Mouse (Mus musculus) cortical plate, adult 2 months (tissue): ENCODE results near the gene Smarcd3.

Source experiments
- CTCF ChIP-seq: fragments of 200-500 bp; IDR thresholded peaks from 2 replicates; pipeline ENCODE4 v1.5.1; 2011; ENCODE audit warnings: mild to moderate bottlenecking, control low read depth, low read length; ENCODE audit not compliant: insufficient read depth; ENCODE audit errors: extremely low read depth
- POLR2A ChIP-seq: fragments of 200-500 bp; IDR thresholded peaks from 2 replicates; pipeline ENCODE4 v1.6.1; 2011; ENCODE audit warnings: mild to moderate bottlenecking, low read length, control low read depth; ENCODE audit not compliant: insufficient read depth; ENCODE audit errors: extremely low read depth

DNA sequence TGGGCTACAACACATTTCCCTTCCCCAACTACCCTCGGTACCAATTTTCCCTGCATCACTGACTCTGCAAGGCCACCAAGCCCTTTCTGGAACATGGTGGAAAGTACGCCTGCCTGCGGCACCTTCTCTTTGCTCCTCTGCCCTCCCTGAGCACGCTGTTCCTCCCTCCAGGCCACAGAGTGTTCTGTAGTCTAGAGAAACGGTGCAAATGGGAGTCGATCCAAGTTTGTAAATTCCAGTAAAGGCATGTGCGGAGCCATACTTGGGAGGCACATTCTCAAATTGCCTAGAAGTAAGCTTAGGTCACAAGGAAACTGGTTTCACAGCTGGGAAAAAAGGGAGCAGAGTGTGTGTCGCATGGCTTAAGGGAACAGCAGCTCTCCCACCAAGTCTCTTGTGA, 4.1 kb downstream of the Smarcd3 start:
- no peak for TF ChIP-seq POLR2A
- TF ChIP-seq CTCF, result no peak
